Mouse (Mus musculus) forebrain, embryonic 12.5 days (tissue): ENCODE measurements at regions not wholly inside any gene's neighbourhood (a gene's known extent, or its start where the extent isn't known, plus 50 kb on each side); places are given as distances from the start of the nearest gene placed in this dataset.

ENCODE experiments used
- ATAC-seq: fragments of 200-750 bp; cut with Nextera tagmentation; 2 replicates; pipeline ENCODE4 v1.8.0; 2017; ENCODE audit warnings: moderate TSS enrichment; ENCODE audit not compliant: low FRiP score
- H3K27ac ChIP-seq: fragments of 300-500 bp; sonication (generic); 2 replicates; pipeline ENCODE4 v1.5.1; 2016; ENCODE audit warnings: mild to moderate bottlenecking
- H3K27me3 ChIP-seq: fragments of 300-500 bp; sonication (generic); 2 replicates; pipeline ENCODE4 v1.6.1; 2016; ENCODE audit warnings: mild to moderate bottlenecking
- H3K36me3 ChIP-seq: fragments of 300-500 bp; sonication (generic); replicated peaks from 2 replicates; pipeline ENCODE4 v1.6.1; 2016; ENCODE audit warnings: mild to moderate bottlenecking
- H3K4me1 ChIP-seq: fragments of 300-500 bp; sonication (generic); 2 replicates; pipeline ENCODE4 v1.6.1; 2016
- H3K4me2 ChIP-seq: fragments of 300-500 bp; sonication (generic); 2 replicates; pipeline ENCODE4 v1.6.1; 2016; ENCODE audit warnings: mild to moderate bottlenecking, moderate library complexity
- H3K4me3 ChIP-seq: fragments of 300-500 bp; sonication (generic); replicated peaks from 2 replicates; pipeline ENCODE4 v1.5.1; 2016; ENCODE audit warnings: mild to moderate bottlenecking
- H3K9ac ChIP-seq: fragments of 300-500 bp; sonication (generic); 2 replicates; pipeline ENCODE4 v1.6.1; 2016; ENCODE audit warnings: mild to moderate bottlenecking
- H3K9me3 ChIP-seq: fragments of 300-500 bp; sonication (generic); 2 replicates; pipeline ENCODE4 v1.6.1; 2016
- WGBS: fragments of 180-500 bp; shearing (Covaris S2); methylation state at CpG from one replicate; pipeline ENCODE4 v1.1.7; 2016; 5-methylcytosine and 5-hydroxymethylcytosine counted together

DNA sequence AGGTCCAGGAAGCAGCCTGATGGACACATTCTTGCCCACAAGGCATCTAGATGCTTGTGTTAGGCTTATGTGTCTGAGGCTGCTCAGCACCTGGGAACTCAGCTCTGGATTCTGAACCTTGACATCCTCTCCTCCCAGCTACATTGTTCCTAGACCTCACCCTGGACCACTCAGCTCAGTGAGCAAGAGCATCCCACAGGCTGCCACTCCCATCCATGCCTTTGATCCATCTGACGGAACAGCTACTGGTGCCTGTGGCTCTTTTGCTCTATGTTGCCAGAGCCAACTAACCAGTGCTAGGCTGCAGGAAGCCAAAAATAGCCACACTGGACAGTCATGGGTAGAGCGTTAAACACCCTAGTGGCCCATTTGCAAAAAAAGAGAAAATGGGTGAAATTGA is 374.8 kb downstream of the Cd83 start:
- no peaks in the 10 kb centered on the region for H3K4me1 ChIP-seq
- H3K9me3 ChIP-seq, result no peaks in the 10 kb centered on the region
- H3K4me2 ChIP-seq, result no peak overlapping the region
- no peak overlapping the region for H3K27ac ChIP-seq
- WGBS, result 93% methylated on average over 2 of the region's 2 CpGs
- H3K27me3 ChIP-seq, result no peaks in the 10 kb centered on the region
- no peak overlapping the region for H3K4me3 ChIP-seq
- ATAC-seq, result no peak
- no peak overlapping the region for H3K9ac ChIP-seq
- no peaks in the 10 kb centered on the region for H3K36me3 ChIP-seq

- Histone ChIP-seq H3K9me3 (no peaks in the 10 kb centered on the region), H3K27ac (no peak overlapping the region), H3K4me1 (peaks cover 9% of the 10 kb centered on the region; the same call in 1 of the 2 replicates), H3K4me3 (no peak overlapping the region), H3K4me2 (no peak overlapping the region), H3K9ac (no peak overlapping the region), H3K36me3 (no peaks in the 10 kb centered on the region), H3K27me3 (no peaks in the 10 kb centered on the region; the same call in 1 of the 2 replicates)
- ATAC-seq, result no peak
Measured at GRCm38 (mm10) chr13:44164746-44165145, 380.2 kb downstream of the Cd83 start.

DNA sequence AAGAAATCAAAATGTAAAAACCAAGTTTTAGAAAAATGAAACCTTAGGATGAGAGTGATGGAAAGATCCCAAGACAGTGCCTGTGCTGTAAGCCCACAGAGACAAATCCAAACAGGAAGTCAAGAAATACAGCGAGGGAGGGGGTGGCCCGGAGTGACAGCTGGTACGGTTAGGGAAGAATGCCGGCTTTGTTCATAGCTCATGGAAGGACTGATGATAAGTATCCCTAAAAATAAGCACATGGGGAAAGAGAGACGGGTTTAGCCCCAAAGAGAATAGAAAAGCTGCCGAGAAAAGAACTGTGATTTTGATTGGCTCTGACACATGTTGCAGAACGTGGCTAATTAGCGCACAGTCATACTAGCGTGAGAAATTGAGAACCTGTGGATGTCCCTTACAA is 382.6 kb downstream of the Cd83 start:
- Histone ChIP-seq H3K9me3 (no peaks in the 10 kb centered on the region), H3K4me3 (no peak overlapping the region), H3K4me1 (peaks cover 9% of the 10 kb centered on the region; the same call in 1 of the 2 replicates), H3K4me2 (no peak overlapping the region), H3K27ac (no peak overlapping the region), H3K36me3 (no peaks in the 10 kb centered on the region), H3K27me3 (no peaks in the 10 kb centered on the region; the same call in 1 of the 2 replicates), H3K9ac (no peak overlapping the region)
- 66% methylated on average over 9 of the region's 9 CpGs for WGBS
- no peak for ATAC-seq

GRCm38 (mm10) chr13:44168186-44168585 is 383.6 kb downstream of the Cd83 start:
- Histone ChIP-seq H3K36me3 (no peaks in the 10 kb centered on the region), H3K27ac (no peak overlapping the region), H3K4me3 (no peak overlapping the region), H3K27me3 (no peaks in the 10 kb centered on the region; the same call in 1 of the 2 replicates), H3K4me2 (no peak overlapping the region), H3K9ac (no peak overlapping the region), H3K4me1 (peaks cover 9% of the 10 kb centered on the region; the same call in 1 of the 2 replicates), H3K9me3 (no peaks in the 10 kb centered on the region)
- 75% methylated on average over 5 of the region's 5 CpGs for WGBS
- ATAC-seq, result no peak

- Histone ChIP-seq H3K27me3 (no peaks in the 10 kb centered on the region; the same call in 1 of the 2 replicates), H3K9me3 (no peaks in the 10 kb centered on the region), H3K4me3 (no peak overlapping the region), H3K9ac (no peak overlapping the region), H3K4me1 (0 out of 2 replicates have a peak, but pooled peaks cover 6% of the 10 kb centered on the region), H3K27ac (no peak overlapping the region), H3K4me2 (no peak overlapping the region), H3K36me3 (no peaks in the 10 kb centered on the region)
- 79% methylated on average over 6 of the region's 6 CpGs for whole genome bisulfite sequencing
- ATAC-seq, result no peak
Measured at GRCm38 (mm10) chr13:44171639-44172038, 387.1 kb downstream of the Cd83 start.

- Histone ChIP-seq H3K9ac (no peak overlapping the region), H3K4me2 (no peak overlapping the region), H3K27me3 (no peaks in the 10 kb centered on the region; the same call in 1 of the 2 replicates), H3K27ac (no peak overlapping the region), H3K4me1 (no peaks in the 10 kb centered on the region), H3K36me3 (no peaks in the 10 kb centered on the region), H3K9me3 (no peaks in the 10 kb centered on the region), H3K4me3 (no peak overlapping the region)
- ATAC-seq, result no peak
- WGBS, result 90% methylated on average over 5 of the region's 5 CpGs
Measured at GRCm38 (mm10) chr13:44172701-44173100, 388.1 kb downstream of the Cd83 start.

DNA sequence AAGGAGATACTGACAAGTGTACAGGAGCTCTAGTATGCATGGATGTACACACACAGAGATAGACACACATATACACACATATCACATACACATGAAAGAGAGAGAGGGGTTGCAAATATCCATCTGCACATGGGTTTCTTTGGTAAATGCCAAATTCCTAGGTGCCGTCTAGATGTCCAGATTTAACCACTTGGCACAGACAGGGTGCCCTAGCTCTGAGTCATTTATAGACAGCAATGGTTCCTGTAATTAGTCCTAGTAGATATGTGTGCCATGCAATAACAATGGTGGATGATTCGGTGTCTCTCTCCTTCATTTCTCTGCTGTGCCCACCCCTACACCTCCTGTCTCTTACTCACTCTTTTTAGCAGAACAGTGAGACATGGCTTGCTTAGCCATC is 389.7 kb downstream of the Cd83 start:
- no peak overlapping the region for H3K27ac ChIP-seq
- ATAC-seq, result no peak
- no peak overlapping the region for H3K4me3 ChIP-seq
- H3K4me2 ChIP-seq, result no peak overlapping the region
- H3K9me3 ChIP-seq, result no peaks in the 10 kb centered on the region
- H3K27me3 ChIP-seq, result no peaks in the 10 kb centered on the region
- WGBS, result 90% methylated on average over 2 of the region's 2 CpGs
- H3K36me3 ChIP-seq, result no peaks in the 10 kb centered on the region
- no peaks in the 10 kb centered on the region for H3K4me1 ChIP-seq
- no peak overlapping the region for H3K9ac ChIP-seq

DNA sequence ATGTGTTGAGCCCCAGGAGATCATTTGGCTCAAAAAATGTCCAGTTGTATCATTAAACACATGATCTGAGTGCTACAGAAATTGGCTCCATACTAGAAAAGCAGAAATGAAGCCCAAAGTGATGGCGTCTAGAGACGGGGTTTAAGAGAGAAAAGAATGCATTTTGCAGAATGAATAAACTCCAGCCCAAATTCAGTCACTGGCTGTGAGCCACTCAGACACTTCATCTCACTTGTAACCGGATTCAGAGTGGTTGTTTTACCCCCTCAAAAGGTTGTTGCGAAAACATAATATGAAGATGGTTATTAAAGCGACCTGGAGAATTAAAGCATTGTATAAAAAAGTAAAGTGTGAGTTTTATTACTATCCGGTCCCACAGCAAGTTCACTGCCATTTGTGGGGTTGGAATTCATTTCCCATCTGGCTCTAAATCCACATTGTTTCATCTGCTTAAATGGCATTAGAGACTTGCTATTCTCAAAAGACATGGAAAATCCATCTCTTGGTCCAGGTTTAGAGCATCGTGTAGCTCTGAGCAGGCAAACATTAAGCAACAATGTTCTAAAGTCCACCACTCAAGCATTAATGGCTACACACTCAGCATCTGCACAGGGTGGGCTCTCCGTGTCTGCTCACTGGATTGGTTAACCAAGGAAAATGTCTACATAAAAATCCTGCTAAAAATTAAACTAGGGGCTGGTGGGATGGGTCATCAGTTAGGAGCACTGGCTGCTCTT is 390.9 kb downstream of the Cd83 start:
- no peak overlapping the region for H3K27ac ChIP-seq
- no peaks in the 10 kb centered on the region for H3K36me3 ChIP-seq
- H3K27me3 ChIP-seq, result no peaks in the 10 kb centered on the region
- H3K4me1 ChIP-seq, result no peaks in the 10 kb centered on the region
- 90% methylated on average over 8 of the region's 8 CpGs for WGBS
- H3K4me2 ChIP-seq, result no peak overlapping the region
- H3K4me3 ChIP-seq, result no peak overlapping the region
- no peak overlapping the region for H3K9ac ChIP-seq
- no peak for ATAC-seq
- no peaks in the 10 kb centered on the region for H3K9me3 ChIP-seq

DNA sequence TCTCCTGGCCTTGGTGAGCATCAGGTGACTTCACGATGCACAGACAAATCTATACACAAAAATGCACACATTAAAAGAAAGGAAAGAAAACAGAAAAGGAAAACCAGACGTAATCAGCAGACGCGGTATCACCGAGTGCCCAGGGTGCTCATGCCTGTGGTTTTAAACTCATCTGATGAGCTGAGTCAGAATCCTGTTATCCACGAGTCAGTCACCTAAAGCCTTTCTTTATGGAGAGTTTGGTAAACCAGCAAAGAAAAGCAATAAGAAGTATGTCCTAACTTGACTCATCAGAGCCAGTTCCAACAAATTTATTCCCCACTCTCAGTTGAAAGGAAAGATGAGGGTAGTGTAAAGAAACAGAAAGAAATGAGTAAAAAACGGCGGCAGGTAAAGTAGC is 391.5 kb downstream of the Cd83 start:
- WGBS, result 92% methylated on average over 8 of the region's 8 CpGs
- no peaks in the 10 kb centered on the region for H3K9me3 ChIP-seq
- no peaks in the 10 kb centered on the region for H3K4me1 ChIP-seq

GRCm38 (mm10) chr13:44178006-44178405 is 393.4 kb downstream of the Cd83 start:
- no peak for ATAC-seq
- Histone ChIP-seq H3K4me3 (no peak overlapping the region), H3K9ac (no peak overlapping the region), H3K27ac (no peak overlapping the region), H3K27me3 (peaks cover 12% of the 10 kb centered on the region), H3K4me1 (peaks cover 7% of the 10 kb centered on the region), H3K9me3 (no peaks in the 10 kb centered on the region), H3K36me3 (no peaks in the 10 kb centered on the region), H3K4me2 (no peak overlapping the region)
- WGBS, result 92% methylated on average over 6 of the region's 6 CpGs

More for the DNA sequence above, 391.5 kb downstream of the Cd83 start:
- no peaks in the 10 kb centered on the region for H3K27me3 ChIP-seq
- ATAC-seq, result no peak
- no peak overlapping the region for H3K4me2 ChIP-seq
- no peak overlapping the region for H3K27ac ChIP-seq
- H3K36me3 ChIP-seq, result no peaks in the 10 kb centered on the region
- H3K9ac ChIP-seq, result no peak overlapping the region
- H3K4me3 ChIP-seq, result no peak overlapping the region

GRCm38 (mm10) chr13:44180384-44180783 is 395.8 kb downstream of the Cd83 start:
- no peak for ATAC-seq
- H3K27ac ChIP-seq, result no peak overlapping the region
- WGBS, result 84% methylated on average over 3 of the region's 3 CpGs

GRCm38 (mm10) chr13:44182544-44183191 is 398.1 kb downstream of the Cd83 start:
- Histone ChIP-seq H3K27ac (no peak overlapping the region), H3K4me2 (no peak overlapping the region), H3K36me3 (no peaks in the 10 kb centered on the region), H3K27me3 (peaks cover 24% of the 10 kb centered on the region), H3K4me3 (no peak overlapping the region), H3K4me1 (peaks cover 9% of the 10 kb centered on the region), H3K9ac (no peak overlapping the region), H3K9me3 (no peaks in the 10 kb centered on the region)
- 19% methylated on average over 15 of the region's 15 CpGs for WGBS
- ATAC-seq, result no peak

More at GRCm38 (mm10) chr13:44180384-44180783, 395.8 kb downstream of the Cd83 start:
- Histone ChIP-seq H3K4me1 (peaks cover 9% of the 10 kb centered on the region), H3K36me3 (no peaks in the 10 kb centered on the region), H3K4me2 (no peak overlapping the region), H3K4me3 (no peak overlapping the region), H3K9me3 (no peaks in the 10 kb centered on the region), H3K27me3 (peaks cover 24% of the 10 kb centered on the region), H3K9ac (no peak overlapping the region)

DNA sequence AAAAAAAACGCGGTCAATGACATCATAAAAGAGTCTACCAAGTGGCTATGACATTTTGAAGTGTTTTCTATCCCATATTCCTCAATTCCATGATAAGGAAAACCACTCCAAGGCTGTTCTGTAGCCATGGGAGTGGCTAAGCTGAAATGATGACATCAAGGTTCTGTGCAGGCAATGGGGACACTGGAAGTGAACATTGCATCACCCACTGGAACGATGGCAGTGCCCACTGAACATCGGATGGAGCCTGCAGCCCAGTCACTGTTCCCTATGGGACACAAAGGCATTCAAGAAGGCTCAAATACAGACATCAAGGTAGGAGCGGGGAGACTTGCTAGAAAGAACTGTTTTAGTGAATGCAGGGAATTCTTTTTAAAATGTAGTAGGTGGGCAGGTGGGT is 410.8 kb downstream of the Cd83 start:
- Histone ChIP-seq H3K4me1 (no peaks in the 10 kb centered on the region), H3K9me3 (no peaks in the 10 kb centered on the region), H3K27ac (no peak overlapping the region), H3K9ac (no peak overlapping the region), H3K36me3 (no peaks in the 10 kb centered on the region), H3K27me3 (no peaks in the 10 kb centered on the region), H3K4me2 (no peak overlapping the region), H3K4me3 (no peak overlapping the region)
- ATAC-seq, result no peak
- 95% methylated on average over 5 of the region's 5 CpGs for WGBS
